Mouse (Mus musculus): ENCODE results near the gene Dscam.

Gene Dscam

DNA sequence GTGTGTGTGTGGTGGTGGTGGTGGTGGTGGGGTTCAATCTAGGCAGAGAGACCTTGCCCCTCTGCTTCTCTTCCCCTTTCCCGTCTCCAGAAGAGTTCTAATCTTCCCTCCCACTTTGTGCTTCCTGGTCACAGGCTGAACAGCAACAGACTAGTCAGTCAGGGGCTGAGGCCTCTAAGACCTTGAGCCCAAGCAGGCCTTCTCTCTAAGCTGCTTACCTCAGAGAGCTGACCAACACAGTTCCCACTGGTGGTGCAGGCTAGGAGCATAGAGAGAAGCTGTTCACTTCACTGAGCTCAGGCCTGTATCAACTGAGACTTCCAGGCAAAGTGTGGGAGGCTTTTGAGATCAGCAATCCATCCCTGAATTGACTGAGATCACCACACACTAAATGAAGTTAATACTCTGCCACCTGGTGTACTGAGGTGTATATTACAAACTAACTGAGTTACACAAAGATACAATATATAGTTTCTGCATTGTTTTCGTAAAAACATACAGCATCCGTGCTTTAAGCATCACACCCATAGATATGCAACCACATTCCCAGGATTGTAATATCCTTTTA, 153.3 kb downstream of the Dscam start:
- WGBS = 74% methylated on average over 3 of the region's 3 CpGs

DNA sequence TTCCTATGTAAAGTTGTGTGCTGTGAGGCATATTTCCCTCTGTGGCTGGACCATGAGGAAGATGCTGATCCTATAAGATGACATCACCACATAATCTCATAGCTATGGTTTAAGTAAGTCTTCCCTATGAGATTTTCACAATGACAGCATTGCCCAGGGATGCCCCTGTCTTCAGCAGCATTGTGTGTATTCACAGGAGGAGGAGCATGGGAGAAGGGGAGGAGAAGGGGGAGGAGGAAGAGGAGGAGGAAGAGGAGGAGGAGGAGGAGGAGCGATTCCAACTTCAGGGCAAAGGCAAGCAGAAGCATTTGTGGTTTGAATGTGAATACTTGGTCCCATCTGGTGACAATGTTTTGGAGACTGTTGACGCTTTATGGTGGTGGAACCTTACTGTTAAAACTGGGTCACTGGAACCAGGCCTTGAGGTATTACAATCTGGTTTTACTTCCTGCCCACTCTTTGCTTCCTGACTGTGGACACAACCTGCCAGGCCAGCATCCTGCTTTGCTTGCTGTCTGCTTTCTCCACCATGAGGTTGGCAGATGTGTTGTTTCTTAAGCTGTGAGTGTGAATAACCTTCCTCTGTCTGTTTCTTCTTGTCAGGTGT, 154.2 kb downstream of the Dscam start:
- 75% methylated on average over 2 of the region's 2 CpGs for WGBS

DNA sequence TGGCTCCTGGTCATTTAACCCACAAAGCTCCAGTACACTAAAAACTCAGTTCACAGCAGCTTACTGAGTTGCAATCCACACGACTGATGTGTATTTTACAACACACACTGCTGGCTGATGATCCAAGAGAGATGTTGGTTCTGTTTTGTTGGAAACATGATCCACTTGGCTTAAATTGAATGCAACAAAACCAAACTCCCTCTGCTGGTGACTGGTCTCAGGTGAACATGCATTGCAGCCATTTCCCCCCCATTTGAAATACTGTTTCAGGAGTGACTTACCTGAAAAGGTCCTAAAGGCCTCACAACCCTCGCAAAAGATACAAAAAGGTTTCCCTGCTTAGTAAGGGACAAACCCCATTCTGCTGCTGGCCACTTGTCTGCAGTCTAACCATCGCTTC, 156.2 kb downstream of the Dscam start:
- WGBS = 79% methylated on average over 3 of the region's 3 CpGs

DNA sequence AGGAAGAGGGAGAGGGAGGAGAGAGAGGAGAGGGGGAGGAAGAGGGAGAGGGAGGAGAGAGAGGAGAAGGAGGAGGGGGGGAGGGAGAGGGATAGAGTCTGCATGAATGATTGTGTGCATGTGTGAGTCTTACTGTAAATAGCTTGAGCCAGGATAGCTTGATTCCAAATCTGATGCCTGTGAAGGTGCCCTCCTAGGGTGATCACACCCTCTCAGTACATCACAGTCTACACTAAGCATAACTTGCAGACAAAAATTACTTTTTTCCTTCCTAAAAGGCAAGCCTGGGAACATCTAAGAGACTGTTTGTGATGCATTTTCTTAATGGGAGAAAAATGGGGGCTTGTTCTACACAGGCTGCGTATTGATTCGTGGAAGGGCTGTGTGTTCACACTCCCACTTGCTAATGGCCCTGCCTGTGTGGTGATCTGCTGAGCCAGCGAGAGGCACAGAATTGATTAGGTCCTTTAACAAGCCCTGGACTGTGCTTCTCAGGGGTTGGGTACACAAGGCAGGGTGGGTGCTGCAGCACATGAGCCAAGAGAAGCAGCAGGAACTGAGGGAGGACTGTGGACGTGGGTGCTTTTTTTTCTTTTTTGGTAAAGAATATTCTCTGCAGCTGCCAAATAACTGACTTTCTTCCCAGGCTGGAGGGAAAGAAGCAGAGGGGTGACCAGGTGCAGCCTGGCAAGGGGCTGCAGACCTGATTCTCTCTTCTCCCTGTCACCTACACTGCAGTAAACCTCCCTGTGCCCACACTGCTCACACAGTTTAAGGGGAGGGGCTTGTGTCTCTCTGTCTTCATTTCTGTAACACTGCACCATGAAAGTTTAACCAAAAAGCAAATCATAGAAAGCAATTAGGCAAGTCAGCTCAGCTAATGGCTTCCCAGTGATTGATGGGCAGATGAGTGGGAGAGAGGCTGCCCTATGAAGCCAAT, 161.2 kb downstream of the Dscam start:
- WGBS = 24% methylated on average over 4 of the region's 4 CpGs

DNA sequence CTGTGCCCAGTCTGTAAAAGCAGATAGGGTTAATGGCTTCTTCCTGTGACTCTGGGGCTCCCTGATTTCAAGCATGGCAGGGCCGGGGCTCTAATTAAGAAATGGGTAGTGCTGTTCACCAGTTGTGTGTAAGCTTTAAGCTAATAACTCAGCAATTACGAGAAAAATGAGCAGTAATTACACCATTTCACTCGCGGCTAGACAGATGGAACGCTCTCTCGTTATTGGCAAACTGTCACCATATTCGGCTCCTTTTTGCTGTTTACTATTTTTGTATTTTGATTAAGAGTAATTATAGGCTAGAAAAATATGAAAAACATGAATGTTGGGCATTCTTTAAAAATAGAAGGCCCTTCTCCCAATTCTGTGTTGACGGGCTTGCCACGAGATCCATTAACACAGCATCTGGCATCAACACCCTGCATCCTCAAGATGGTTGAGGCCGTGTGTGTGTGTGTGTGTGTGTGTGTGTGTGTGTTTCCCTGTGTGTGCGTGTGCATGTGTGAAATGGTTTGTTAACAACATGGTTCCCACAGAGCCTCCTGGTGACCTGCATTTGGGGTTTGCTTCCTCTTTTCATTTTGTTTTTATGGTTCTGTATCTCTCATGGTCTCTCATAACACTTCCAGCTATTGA, 162.5 kb downstream of the Dscam start:
- 71% methylated on average over 11 of the region's 11 CpGs for WGBS

DNA sequence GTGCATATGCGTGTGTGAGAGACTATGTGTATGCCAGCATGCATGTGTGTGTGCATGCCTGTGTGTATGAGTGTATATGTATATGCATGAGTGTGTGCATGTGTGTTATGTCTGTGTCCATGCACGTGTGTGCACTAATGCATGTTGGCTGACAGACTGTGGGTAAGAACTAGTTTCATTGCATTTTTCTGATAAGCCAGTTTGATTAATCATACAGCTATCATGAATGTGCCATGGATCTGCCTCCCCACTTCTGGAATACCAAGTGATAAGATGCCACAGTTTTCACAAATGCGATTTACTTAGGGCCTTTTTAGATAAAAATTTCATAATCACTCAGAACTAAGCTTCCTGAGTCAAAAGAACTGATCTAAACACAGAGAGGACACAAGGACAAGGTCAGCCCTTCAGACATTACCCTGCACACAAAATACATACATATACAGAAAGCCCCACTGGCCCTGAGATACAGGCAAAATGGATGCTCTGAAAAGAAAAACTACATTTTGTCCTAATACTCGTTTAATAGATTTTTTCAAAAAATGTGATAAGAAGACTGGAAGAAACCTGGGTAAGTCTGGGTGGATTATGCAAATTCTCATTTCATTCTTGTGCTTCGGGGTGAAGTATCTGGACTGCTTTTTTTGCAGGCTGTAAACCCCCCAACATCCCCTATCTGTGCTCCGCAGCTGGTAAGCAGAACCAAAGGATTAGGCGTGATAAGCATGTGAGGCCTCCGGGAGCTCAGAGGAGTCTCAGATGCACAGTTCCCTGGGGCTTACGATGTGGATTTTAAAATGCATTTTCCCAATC, 164.3 kb downstream of the Dscam start:
- 75% methylated on average over 9 of the region's 9 CpGs for WGBS

DNA sequence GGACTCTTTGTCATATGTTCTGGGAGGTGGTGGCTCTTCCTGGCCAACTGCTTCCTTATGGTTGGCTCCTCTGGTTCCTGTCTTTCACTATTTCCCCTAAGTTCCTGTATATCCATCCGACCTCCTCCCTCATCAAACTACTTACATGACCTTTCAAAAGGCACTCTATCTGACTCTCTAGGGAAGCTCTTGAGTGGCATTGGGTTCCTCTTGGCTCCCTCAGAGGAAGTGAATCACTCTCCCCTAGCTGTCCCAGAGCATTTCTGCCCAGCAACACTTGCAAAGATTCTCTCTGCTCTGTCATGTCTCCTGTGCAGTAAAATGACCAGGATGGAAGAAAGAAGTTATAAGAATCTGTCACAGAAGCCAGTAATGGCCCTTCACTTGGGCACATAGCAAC, 166.6 kb downstream of the Dscam start:
- 67% methylated on average over 1 of the region's 1 CpGs for WGBS

DNA sequence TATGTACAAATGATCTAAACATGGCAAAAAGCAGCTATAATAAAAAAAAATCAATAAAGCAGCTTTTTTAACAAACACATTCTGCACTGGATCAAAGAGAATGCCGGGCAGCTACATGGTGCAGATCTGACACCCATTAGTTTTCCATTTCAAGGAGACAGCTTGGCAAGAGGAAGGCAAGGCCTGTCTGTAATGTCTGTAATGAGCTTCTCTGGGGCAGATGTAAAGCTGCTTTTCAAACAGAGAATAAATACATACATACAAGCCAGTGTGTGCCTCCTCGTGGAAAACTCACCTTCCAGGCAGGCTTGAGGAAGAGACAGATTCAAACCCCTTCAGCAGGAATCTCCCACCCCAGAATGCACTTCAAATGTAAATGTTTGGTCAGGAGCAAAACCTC, 167.7 kb downstream of the Dscam start:
- 44% methylated on average over 2 of the region's 2 CpGs for WGBS

DNA sequence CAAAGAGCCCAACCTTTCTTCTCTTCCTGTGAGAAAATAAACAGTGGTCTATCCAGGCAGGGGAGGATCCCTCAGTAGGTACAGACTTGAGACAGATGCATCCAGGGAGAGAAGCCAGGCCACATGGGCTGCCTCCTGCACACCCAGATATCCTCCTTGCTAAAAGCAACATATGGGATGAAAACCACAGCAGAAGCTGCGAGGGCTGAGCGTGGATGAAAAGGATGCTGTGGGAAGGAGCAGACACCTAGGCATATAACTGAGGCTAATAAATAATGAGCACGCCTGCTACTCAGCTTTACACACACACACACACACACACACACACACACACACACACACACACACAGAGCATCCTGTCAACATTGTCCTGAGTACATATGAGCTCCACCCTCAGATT, 168.4 kb downstream of the Dscam start:
- WGBS = 41% methylated on average over 3 of the region's 3 CpGs

DNA sequence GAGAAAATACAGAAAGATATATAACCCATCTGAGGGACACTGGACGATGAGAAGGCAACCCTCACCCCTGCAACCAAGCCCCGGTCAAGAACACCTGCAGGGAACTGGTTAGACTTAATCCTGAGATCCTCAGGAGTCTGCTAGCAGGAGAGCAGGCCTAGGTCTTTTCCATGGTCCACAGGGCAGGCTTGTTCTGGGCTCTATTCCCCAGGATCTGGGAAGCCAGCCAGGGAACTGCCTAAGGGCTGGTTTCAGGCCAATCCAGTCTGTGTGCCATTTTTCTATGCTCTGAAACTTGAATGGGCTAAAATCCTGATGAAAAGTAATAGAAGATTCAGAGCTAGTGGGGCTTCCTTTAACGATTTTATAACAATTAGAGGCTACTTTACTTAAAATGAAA, 173.7 kb downstream of the Dscam start:
- WGBS = 56% methylated on average over 3 of the region's 3 CpGs

DNA sequence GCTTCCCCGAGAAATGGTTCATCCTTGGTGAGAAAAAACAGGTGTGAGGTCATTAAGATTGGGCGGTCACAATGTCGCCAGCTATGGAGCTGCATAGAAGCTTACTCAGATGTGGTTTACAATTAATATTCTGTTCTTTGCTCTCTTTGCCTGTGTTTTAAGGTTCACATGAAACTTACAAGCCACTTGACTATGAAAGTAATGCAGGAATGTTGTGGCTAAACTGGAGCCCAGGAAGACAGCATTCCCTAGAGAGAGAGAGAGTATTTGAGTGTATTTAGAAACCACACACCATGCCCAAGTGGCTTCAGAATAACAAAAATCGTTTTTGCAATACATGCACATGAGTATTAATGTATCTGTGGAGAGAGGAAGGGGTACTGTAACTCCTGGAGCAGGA, 174.7 kb downstream of the Dscam start:
- WGBS = 87% methylated on average over 4 of the region's 4 CpGs

DNA sequence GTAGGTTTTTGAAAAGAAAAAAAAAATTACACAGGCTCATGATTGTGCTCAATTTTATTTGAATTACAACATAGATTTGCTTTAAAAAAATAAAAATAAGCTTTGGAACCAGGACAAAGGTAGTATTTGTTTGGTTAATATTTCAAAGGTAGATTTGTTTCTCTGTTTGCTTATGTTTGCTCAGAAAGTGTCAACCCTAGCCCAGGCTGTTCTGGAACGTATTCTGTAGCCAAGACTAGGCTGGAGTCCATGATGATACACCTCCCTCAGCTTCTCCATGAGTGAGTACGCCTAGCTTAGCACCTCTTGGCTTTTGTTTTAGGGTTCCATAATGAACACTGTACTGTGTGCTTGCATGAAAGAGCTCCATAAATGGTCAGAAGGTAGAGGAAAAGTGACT, 183.2 kb downstream of the Dscam start:
- 66% methylated on average over 2 of the region's 2 CpGs for WGBS

DNA sequence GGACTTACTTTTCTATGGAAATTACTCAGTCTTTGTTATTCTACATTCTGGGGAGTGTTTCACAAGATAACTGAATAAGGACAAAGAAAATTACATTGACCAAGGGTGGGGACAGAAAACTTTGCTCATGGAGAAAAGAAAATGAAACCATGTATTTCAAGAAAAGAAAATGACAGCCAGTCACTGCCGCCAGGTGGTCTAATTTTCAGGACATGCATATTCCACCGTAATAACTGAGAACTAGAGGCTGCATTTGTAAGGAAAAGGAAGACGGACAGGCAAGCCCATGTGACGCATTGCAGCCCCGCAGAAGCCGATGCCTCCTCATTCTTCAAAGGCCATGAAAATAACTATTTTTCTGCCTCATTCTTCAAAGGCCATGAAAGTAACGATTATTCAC, 197.3 kb downstream of the Dscam start:
- 84% methylated on average over 7 of the region's 7 CpGs for WGBS

DNA sequence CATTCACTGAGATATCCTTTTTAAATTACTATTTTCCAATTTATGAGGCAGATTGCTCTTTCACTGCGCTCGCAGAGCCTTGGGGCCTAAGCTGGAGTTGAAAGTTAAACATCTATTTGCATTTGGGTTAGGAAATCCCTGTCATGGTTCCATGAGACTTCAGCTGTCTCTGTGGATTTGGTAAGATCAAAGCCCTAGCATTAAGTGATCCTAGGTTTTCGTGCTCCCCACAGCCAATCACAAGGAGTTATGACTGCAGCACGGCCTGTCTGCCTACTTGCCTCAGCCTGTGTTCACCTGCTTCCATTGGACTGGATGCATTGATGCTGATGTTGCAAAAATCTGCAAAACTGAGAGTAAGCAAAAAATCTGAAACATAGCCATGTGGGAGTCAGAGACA, 198.8 kb downstream of the Dscam start:
- WGBS = 89% methylated on average over 4 of the region's 4 CpGs

DNA sequence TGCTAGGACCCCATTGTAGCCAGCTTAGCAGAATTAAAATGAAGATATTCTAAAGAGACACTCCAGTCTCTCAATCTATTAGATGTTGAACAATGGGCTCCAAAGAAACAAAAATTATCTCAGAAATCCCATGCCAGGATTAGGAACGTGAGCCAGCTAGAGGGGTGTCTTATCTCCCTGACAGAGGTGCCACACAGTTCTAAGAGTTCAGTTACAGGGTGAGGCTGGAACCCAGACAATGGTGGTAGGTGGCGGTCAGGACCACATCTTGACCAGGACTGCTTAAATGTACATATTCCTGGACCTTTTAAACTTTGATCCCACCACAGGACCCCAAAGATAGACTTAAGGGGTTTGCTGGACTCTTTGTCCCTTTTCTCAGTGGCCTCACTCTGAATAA, 200.1 kb downstream of the Dscam start:
- WGBS = 86% methylated on average over 2 of the region's 2 CpGs

DNA sequence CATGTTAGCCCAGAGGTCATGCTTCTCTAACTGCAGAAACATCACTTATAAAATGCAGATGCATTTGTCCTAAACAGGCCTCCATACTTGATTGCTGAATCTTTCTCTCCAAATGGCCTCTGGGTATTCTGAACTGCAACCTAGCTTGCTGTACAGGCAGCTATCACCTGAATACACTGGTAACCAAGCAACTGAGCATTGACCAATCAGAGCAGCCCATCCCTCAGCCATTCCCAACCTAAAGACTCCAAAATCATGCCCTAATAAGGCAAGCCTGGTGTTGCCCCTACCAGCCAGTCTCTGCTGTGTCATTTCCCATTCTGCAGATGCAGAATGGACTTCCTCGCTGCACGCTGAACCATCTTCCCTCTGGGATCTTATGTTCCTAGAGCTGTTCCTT, 200.9 kb downstream of the Dscam start:
- WGBS = 92% methylated on average over 2 of the region's 2 CpGs

DNA sequence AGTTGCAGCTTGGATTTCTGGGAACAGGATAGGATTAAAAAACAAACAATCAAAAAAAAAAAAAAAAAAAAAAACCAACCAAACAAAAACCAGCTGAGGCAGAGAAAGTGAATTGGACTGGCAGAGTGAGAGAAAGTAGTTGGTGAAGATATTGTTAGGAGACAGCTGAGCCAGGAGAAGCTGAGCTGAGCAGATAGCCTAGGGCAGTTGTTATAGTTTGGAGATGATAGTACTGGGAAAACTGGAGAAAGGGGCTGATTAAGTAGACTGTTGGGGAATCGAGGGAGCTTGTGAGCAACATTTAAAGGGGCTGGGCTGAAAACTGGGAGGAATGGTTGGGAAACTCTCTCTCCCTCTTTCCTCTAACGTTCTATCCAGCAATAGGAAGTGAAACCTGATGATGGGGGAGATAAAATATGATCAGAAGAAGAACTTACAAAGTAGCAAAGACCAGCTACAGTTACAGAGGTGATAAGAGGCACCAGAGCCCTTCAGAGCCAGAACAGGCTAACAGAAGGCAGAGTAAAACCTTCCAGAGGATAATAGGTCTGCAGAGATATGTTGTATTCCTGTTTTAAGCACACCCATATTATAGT, 201.6 kb downstream of the Dscam start:
- WGBS = 64% methylated on average over 2 of the region's 2 CpGs

DNA sequence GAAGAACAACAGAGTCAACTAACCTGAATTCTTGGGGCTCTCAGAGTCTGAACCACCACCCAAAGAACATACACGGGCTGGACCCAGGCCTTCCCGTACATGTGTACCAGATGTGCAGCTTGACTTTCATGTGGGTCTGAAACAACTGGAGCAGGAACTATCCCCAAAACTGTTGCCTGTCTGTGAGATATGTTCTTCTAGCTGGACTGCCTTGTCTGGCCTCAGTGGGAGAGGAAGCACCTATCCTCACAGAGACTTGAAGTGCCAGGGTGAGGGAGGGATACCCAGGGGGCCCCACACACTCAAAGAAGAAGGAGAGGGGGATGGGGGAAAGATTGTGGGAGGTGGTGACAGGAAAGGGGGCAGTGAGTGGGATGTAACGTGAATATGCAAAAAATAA, 210.9 kb downstream of the Dscam start:
- WGBS = 77% methylated on average over 3 of the region's 3 CpGs

DNA sequence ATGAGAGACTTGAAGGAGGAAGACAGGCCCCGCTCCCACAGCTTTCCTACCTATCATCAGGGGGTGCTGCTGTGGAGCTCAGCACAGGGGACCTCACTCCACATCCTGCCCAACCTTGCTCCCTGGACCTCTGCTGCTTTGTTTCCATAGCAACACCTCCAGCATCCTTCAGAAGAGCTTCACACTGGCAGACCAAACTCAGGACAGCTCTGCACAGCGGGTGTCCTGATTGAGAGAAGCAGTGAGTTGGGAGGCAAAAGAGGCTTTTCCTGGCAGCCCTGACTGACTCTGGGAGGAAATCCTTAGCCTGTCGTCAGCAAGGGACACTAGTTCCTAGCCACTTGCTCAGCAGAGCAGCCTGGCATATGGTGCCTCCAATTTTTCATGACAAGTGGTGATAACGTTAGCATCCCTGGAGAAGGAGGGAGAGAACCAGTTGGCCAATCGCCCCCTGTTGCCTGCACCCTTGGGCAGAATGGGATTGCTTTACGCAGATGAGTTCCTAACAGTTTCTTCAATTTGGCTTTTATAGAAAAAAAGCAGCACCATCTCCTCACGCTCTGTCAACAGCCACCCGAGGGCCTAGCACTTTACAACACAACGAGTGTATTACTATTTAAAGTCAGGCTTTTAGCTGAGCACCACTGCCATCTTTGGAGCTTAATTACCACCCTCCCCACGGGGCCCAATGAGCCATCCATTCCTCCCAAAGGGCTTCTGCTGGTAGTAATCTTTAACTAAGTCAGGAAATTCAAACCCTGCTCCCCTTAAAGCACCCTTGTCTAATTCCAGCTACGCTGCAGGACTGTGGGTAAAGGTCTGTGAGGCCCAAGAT, 224.9 kb downstream of the Dscam start:
- WGBS = 46% methylated on average over 11 of the region's 11 CpGs

DNA sequence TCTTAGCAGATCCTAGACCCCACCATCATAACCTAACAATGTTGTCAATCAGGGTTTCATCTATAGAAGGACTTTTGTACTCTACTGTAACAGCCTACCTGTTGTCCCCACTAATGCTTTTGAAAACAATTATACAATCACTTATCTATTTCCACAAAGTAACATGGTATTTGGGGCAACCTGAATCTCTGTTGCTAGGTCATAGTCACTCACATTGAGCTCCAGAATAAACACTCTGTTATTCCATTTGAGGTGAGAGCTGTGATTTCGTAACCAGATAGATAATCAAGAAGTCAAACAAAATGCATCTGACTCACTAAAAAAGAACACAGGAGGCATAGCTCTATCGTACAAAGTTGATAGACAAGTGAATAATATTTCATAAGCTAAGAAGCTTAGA, 226.9 kb downstream of the Dscam start:
- 90% methylated on average over 2 of the region's 2 CpGs for WGBS

Data from cerebral cortex, adult 2 months (tissue).